Mouse (Mus musculus): ENCODE measurements at regions not wholly inside any gene's neighbourhood (a gene's known extent, or its start where the extent isn't known, plus 50 kb on each side); places are given as distances from the start of the nearest gene placed in this dataset.

DNA sequence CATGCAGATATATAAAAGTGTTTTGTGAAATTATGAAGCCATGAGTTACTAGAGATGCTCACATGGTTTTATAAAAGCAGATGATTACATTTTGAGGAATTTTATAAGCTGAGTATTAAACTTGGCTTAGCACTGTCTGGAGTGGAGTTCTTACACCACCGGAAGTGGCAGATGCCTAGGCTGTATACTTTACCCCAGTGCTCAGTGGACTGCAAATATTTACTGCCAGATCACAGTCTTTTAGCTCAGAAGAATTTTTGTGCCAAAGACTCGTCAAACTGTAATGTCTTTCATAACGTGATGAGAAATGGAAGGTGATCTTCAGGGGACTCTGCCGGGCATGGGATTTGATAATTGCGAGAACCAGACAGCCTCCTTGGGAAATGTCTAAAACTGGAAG is 136.1 kb upstream of the 9330182O14Rik start:
- H3K27me3 ChIP-seq (ENCODE audit: control insufficient read depth, insufficient read depth, low read length) = no peaks in the 10 kb centered on the region
- no peak overlapping the region for H3K9ac ChIP-seq (replicated peaks; ENCODE audit: low read depth, low read length)

DNA sequence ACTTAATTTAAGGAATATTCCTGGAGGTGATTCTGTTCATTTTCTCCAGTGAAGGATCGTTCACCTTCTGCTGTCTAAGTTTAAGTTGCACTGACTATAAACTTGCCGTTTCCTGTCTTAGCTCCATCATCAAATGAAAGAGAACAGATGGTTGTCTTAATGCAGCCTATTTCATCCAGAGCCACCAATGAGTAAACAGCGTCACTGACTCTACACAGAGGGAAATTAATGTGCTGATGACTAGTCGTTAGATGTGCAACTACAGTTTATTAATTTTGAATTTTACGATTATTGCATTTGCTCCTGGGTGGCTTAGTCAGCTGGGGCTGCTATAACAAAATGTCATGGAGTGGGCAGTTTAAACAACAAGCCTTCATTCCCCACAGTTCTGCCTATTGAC is 134.1 kb upstream of the 9330182O14Rik start:
- H3K36me3 ChIP-seq (ENCODE audit: control insufficient read depth, insufficient read depth, low read length) = no peaks in the 10 kb centered on the region
- no peak overlapping the region for H3K4me3 ChIP-seq (ENCODE audit: low read depth, low read length)
- peak; percentile 64; the same call in 1 of the 2 replicates for ATAC-seq (ENCODE audit: low read depth)
- 0 out of 2 replicates have a peak, but pooled peaks cover 7% of the 10 kb centered on the region for H3K4me1 ChIP-seq (ENCODE audit: control insufficient read depth, insufficient read depth, low read length)
- no peak overlapping the region for H3K27ac ChIP-seq (ENCODE audit: low read depth, low read length)
- no peaks in the 10 kb centered on the region for H3K9me3 ChIP-seq (ENCODE audit: control insufficient read depth, low read length)
- H3K4me2 ChIP-seq (ENCODE audit: low read depth, low read length) = no peak overlapping the region
- H3K27me3 ChIP-seq (ENCODE audit: control insufficient read depth, insufficient read depth, low read length) = no peaks in the 10 kb centered on the region
- no peak overlapping the region for H3K9ac ChIP-seq (replicated peaks; ENCODE audit: low read depth, low read length)
- WGBS = 53% methylated on average over 5 of the region's 5 CpGs

More for the DNA sequence above, 136.1 kb upstream of the 9330182O14Rik start:
- WGBS = 61% methylated on average over 5 of the region's 5 CpGs
- Histone ChIP-seq H3K4me2 (ENCODE audit: low read depth, low read length) (no peak overlapping the region), H3K9me3 (ENCODE audit: control insufficient read depth, low read length) (no peaks in the 10 kb centered on the region), H3K36me3 (ENCODE audit: control insufficient read depth, insufficient read depth, low read length) (no peaks in the 10 kb centered on the region), H3K27ac (ENCODE audit: low read depth, low read length) (no peak overlapping the region), H3K4me1 (ENCODE audit: control insufficient read depth, insufficient read depth, low read length) (0 out of 2 replicates have a peak, but pooled peaks cover 7% of the 10 kb centered on the region), H3K4me3 (ENCODE audit: low read depth, low read length) (no peak overlapping the region)
- ATAC-seq (ENCODE audit: low read depth) = no peak

DNA sequence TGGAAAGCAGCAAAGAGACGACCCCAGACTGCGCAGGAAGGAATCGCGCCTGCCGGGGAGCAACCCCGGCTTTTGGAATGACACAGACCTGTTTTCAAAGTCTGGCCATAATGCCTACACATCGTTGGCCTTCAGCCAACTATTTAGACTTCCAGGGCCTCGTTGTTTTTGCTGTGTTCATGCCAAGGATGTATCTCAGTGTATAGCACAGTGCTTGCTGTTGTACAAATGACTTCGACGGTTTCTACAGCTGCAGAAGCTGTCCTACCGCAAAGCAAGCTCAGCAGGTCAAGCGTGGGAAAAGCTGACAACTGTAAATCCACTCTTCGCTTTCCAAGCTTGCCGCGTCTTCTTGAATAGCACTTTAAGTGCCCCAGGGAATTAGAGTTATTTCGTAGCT is 129.1 kb upstream of the 9330182O14Rik start:
- H3K9me3 ChIP-seq (ENCODE audit: control insufficient read depth, low read length) = no peaks in the 10 kb centered on the region
- H3K27me3 ChIP-seq (ENCODE audit: control insufficient read depth, insufficient read depth, low read length) = no peaks in the 10 kb centered on the region
- WGBS = 76% methylated on average over 16 of the region's 16 CpGs
- H3K9ac ChIP-seq (replicated peaks; ENCODE audit: low read depth, low read length) = no peak overlapping the region
- no peak for ATAC-seq (ENCODE audit: low read depth)
- no peaks in the 10 kb centered on the region for H3K36me3 ChIP-seq (ENCODE audit: control insufficient read depth, insufficient read depth, low read length)
- H3K4me2 ChIP-seq (ENCODE audit: low read depth, low read length) = no peak overlapping the region
- no peak overlapping the region for H3K27ac ChIP-seq (ENCODE audit: low read depth, low read length)
- H3K4me1 ChIP-seq (ENCODE audit: control insufficient read depth, insufficient read depth, low read length) = no peaks in the 10 kb centered on the region
- no peak overlapping the region for H3K4me3 ChIP-seq (ENCODE audit: low read depth, low read length)

DNA sequence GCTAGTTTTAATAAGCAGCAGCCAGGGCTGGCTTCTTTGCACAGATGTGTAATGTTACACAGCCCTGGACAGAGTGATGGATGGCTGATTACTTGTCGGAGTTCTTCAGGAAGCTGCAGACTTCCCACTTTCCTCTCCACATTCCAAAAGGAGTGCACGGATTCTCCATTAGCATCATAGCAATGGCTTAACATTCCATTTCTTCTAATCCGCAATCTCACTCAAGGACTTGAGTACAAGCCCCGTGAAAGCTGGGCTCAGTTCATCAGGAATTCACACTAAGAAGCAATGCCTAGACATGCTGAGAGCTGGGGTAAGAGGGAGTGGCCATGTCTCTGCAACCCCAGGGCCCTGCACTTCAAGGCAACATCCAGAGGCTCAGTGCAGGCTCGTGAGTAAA is 126.3 kb upstream of the 9330182O14Rik start:
- Histone ChIP-seq H3K27me3 (ENCODE audit: control insufficient read depth, insufficient read depth, low read length) (no peaks in the 10 kb centered on the region), H3K9me3 (ENCODE audit: control insufficient read depth, low read length) (no peaks in the 10 kb centered on the region), H3K36me3 (ENCODE audit: control insufficient read depth, insufficient read depth, low read length) (no peaks in the 10 kb centered on the region), H3K4me2 (ENCODE audit: low read depth, low read length) (no peak overlapping the region), H3K4me1 (ENCODE audit: control insufficient read depth, insufficient read depth, low read length) (no peaks in the 10 kb centered on the region), H3K4me3 (ENCODE audit: low read depth, low read length) (no peak overlapping the region), H3K9ac (replicated peaks; ENCODE audit: low read depth, low read length) (no peak overlapping the region), H3K27ac (ENCODE audit: low read depth, low read length) (no peak overlapping the region)
- ATAC-seq (ENCODE audit: low read depth) = no peak
- WGBS = 29% methylated on average over 5 of the region's 5 CpGs

DNA sequence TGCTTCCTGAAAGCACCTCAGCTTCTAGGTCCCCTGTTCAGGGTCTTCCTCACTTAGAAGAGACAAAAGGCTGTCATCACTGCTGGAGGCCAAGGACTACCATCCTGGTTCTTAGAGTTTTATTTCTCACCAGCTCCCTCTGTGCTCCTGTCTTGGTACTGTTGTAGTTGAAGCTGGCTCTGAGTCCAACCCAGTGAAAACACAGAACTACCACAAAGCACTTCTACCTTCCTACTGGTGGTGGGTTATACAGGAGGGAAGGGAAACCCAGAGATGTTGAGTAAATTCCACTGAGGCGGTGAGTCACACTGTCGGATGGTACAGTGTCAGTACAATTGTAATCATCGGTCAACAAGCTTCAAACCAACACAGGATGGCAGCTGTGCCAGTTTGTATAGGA is 120.3 kb upstream of the 9330182O14Rik start:
- H3K4me1 ChIP-seq (ENCODE audit: control insufficient read depth, insufficient read depth, low read length) = no peaks in the 10 kb centered on the region
- no peak overlapping the region for H3K4me3 ChIP-seq (ENCODE audit: low read depth, low read length)
- 94% methylated on average over 3 of the region's 3 CpGs for WGBS
- ATAC-seq (ENCODE audit: low read depth) = no peak
- H3K9me3 ChIP-seq (ENCODE audit: control insufficient read depth, low read length) = no peaks in the 10 kb centered on the region
- no peak overlapping the region for H3K4me2 ChIP-seq (ENCODE audit: low read depth, low read length)
- H3K9ac ChIP-seq (replicated peaks; ENCODE audit: low read depth, low read length) = no peak overlapping the region
- no peaks in the 10 kb centered on the region for H3K27me3 ChIP-seq (ENCODE audit: control insufficient read depth, insufficient read depth, low read length)
- H3K36me3 ChIP-seq (ENCODE audit: control insufficient read depth, insufficient read depth, low read length) = no peaks in the 10 kb centered on the region
- no peak overlapping the region for H3K27ac ChIP-seq (ENCODE audit: low read depth, low read length)

DNA sequence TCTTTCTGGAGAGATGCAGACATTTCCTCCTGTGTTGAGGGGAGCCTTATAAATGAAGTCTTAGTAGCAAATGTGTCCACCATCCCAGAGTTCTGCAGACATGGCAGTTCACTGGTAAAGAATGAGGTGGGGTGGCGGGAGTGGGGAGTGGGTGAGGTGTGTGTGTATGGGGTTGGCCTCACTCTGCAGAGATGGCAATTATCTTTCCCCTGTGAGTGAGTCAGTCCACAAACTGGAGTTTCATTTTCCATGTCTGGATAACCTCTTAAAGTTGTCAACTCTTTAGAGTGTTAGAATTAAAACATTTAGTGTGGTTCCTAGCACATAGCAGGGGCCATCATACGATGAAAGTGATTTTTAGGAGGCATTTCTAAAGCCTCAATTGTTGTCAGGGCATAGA is 117.1 kb upstream of the 9330182O14Rik start:
- WGBS = 93% methylated on average over 2 of the region's 2 CpGs
- Histone ChIP-seq H3K36me3 (ENCODE audit: control insufficient read depth, insufficient read depth, low read length) (no peaks in the 10 kb centered on the region), H3K9me3 (ENCODE audit: control insufficient read depth, low read length) (no peaks in the 10 kb centered on the region), H3K4me3 (ENCODE audit: low read depth, low read length) (no peak overlapping the region), H3K9ac (replicated peaks; ENCODE audit: low read depth, low read length) (no peak overlapping the region), H3K27me3 (ENCODE audit: control insufficient read depth, insufficient read depth, low read length) (no peaks in the 10 kb centered on the region), H3K4me2 (ENCODE audit: low read depth, low read length) (no peak overlapping the region), H3K27ac (ENCODE audit: low read depth, low read length) (no peak overlapping the region), H3K4me1 (ENCODE audit: control insufficient read depth, insufficient read depth, low read length) (no peaks in the 10 kb centered on the region)
- ATAC-seq (ENCODE audit: low read depth) = no peak

DNA sequence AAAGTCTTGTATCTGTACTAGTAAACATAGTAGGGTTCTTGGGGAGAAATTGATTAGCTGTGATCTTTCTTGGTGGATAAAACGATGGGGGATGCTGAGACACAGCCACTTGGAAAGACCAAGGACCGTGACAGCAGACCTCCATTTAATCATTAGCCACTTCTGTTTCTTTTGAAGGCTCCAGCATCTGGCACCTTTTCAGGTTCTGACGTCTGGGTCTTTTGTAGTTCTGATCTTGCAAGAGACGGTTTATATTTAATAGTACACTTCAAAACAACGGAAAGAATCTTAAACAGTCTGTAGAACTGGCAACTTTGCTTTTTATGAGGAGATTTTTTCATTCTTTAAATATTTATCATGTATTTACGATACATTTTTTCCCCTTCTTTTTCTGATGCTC is 116.6 kb upstream of the 9330182O14Rik start:
- H3K4me2 ChIP-seq (ENCODE audit: low read depth, low read length) = no peak overlapping the region
- H3K27ac ChIP-seq (ENCODE audit: low read depth, low read length) = no peak overlapping the region
- no peaks in the 10 kb centered on the region for H3K4me1 ChIP-seq (ENCODE audit: control insufficient read depth, insufficient read depth, low read length)
- H3K36me3 ChIP-seq (ENCODE audit: control insufficient read depth, insufficient read depth, low read length) = no peaks in the 10 kb centered on the region
- H3K9ac ChIP-seq (replicated peaks; ENCODE audit: low read depth, low read length) = no peak overlapping the region
- no peaks in the 10 kb centered on the region for H3K27me3 ChIP-seq (ENCODE audit: control insufficient read depth, insufficient read depth, low read length)
- H3K4me3 ChIP-seq (ENCODE audit: low read depth, low read length) = no peak overlapping the region
- no peak for ATAC-seq (ENCODE audit: low read depth)
- 40% methylated on average over 6 of the region's 6 CpGs for WGBS
- H3K9me3 ChIP-seq (ENCODE audit: control insufficient read depth, low read length) = no peaks in the 10 kb centered on the region

DNA sequence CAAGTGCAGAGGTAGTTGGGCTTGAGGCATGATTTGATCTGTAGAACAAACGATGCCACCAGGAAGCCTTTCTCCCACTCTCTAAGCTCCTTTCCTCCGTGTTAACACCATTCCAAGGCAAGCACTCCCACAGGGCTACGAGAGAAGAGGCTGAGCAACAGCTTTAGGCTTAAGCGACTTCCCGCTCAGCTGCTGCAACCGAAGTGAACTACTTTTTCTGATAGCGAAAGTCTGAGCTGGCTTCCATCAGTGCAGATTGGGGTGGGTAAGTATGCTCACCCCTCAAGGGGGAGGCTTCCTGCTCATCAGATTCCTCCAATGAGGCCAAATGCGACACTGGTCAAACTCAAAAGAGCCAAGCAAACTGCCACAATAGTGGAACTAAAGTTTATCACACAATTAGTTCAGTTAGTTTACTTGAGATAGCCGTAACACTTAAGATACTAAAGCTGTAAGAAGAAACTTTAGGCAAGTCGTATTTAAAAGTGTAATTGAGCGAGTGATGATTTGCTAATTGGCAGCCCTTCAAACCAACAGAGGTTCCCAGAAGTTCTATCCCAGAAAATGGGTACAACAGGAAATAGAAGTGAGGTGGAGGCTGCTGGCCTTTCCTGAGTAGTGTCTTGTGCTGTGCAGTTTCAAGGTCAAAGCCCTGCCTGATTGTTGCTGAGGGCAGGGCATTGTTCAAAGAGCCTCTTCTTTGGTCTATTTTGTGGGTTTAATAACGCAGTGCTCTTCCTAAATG is 115.9 kb upstream of the 9330182O14Rik start:
- no peaks in the 10 kb centered on the region for H3K4me1 ChIP-seq (ENCODE audit: control insufficient read depth, insufficient read depth, low read length)
- H3K4me2 ChIP-seq (ENCODE audit: low read depth, low read length) = no peak overlapping the region
- 30% methylated on average over 12 of the region's 12 CpGs for WGBS
- no peaks in the 10 kb centered on the region for H3K27me3 ChIP-seq (ENCODE audit: control insufficient read depth, insufficient read depth, low read length)
- no peak overlapping the region for H3K4me3 ChIP-seq (ENCODE audit: low read depth, low read length)
- no peak for ATAC-seq (ENCODE audit: low read depth)
- H3K27ac ChIP-seq (ENCODE audit: low read depth, low read length) = no peak overlapping the region
- H3K36me3 ChIP-seq (ENCODE audit: control insufficient read depth, insufficient read depth, low read length) = no peaks in the 10 kb centered on the region
- no peak overlapping the region for H3K9ac ChIP-seq (replicated peaks; ENCODE audit: low read depth, low read length)
- no peaks in the 10 kb centered on the region for H3K9me3 ChIP-seq (ENCODE audit: control insufficient read depth, low read length)

DNA sequence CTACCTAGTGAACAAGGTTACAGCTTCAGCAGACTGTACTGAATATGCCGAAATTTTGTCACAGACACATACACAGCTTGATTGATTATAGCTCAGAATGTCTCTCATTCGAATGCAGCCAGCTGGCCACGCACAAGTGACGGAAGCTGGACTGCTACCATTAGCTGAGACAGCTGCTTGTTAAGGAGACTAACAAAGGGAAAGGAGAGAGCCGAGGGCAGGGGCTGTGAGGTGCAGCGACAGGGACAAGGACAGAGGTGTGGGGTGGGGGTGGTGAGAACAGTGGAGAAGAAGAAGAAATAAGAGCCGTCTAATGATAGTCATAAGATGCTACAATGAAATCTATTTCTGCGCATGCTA is 115.4 kb upstream of the 9330182O14Rik start:
- no peaks in the 10 kb centered on the region for H3K9me3 ChIP-seq (ENCODE audit: control insufficient read depth, low read length)
- no peaks in the 10 kb centered on the region for H3K27me3 ChIP-seq (ENCODE audit: control insufficient read depth, insufficient read depth, low read length)
- no peaks in the 10 kb centered on the region for H3K36me3 ChIP-seq (ENCODE audit: control insufficient read depth, insufficient read depth, low read length)
- H3K4me1 ChIP-seq (ENCODE audit: control insufficient read depth, insufficient read depth, low read length) = no peaks in the 10 kb centered on the region
- H3K4me2 ChIP-seq (ENCODE audit: low read depth, low read length) = no peak overlapping the region
- ATAC-seq (ENCODE audit: low read depth) = 0 out of 2 replicates have a peak, but pooled peaks have one; percentile 34
- 35% methylated on average over 8 of the region's 8 CpGs for WGBS
- no peak overlapping the region for H3K27ac ChIP-seq (ENCODE audit: low read depth, low read length)
- no peak overlapping the region for H3K4me3 ChIP-seq (ENCODE audit: low read depth, low read length)
- H3K9ac ChIP-seq (replicated peaks; ENCODE audit: low read depth, low read length) = no peak overlapping the region

Measured in neural tube, embryonic 14.5 days (tissue).